Mouse (Mus musculus) macrophage (primary cell): Measurements from ENCODE around the gene Gsc. TPM values are rescaled to one million over a fixed set of nuclear protein-coding genes. Genes with fewer than 3 reads are reported as not detected.
"Not testable (repeated sequence)": the region's sequence is repeated elsewhere in the genome, so short reads cannot be mapped to it uniquely, and the experiment has no call there.

Experiments used
- H3K27ac ChIP-seq: fragments of 350-480 bp; formaldehyde crosslinking; 2 replicates; pipeline ENCODE4 v1.9.0; 2021
- H3K36me3 ChIP-seq: fragments of 350-480 bp; formaldehyde crosslinking; 2 replicates; pipeline ENCODE4 v1.9.0; 2021; ENCODE audit errors: inconsistent target
- H3K4me3 ChIP-seq: fragments of 350-480 bp; formaldehyde crosslinking; 2 replicates; pipeline ENCODE4 v1.9.0; 2021; ENCODE audit errors: inconsistent target
- H3K79me2 ChIP-seq: fragments of 350-480 bp; formaldehyde crosslinking; 2 replicates; pipeline ENCODE4 v1.9.0; 2021; ENCODE audit errors: inconsistent target
- WGBS: methylation state at CpG from one replicate; pipeline ENCODE4 v1.1.7; 2026; ENCODE audit warnings: inconsistent platforms; ENCODE audit not compliant: missing documents; 5-methylcytosine and 5-hydroxymethylcytosine counted together
- polyA plus RNA-seq: library from polyadenylated mRNA; stranded (reverse); fragments of 250-400 nt; gene quantifications from 3 replicates; pipeline ENCODE4 v1.2.4, GENCODE M21; 2018; ENCODE audit warnings: inconsistent platforms

Gsc gene
- polyA plus RNA-seq, 1 experiment from 2014 or later, result not detected

DNA sequence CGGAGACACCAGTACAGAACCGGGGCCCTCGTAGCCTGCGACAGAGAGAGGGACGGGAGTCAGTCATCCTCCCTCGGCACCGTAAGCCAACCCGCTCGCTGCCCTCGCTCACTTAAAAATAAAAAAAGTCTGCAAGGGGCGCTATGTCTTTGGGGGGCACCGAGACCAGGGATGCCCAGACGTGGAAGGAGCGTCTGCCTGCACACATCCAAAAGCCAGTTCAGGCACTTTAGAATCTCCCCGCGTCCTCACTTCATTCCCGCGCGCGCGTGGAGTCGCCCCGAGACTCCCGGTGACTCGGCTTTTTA, 958 bp downstream of the Gsc start:
- no peak overlapping the region for H3K27ac ChIP-seq
- H3K36me3 ChIP-seq, result no peaks in the 10 kb centered on the region
- WGBS, result 2% methylated on average over 24 of the region's 25 CpGs
- no peaks in the 10 kb centered on the region for H3K79me2 ChIP-seq
- no peak overlapping the region for H3K4me3 ChIP-seq

GRCm38 (mm10) chr12:104471351-104472217, 1.5 kb downstream of the Gsc start:
- no peaks in the 10 kb centered on the region for H3K36me3 ChIP-seq
- H3K27ac ChIP-seq, result no peak overlapping the region
- no peaks in the 10 kb centered on the region for H3K79me2 ChIP-seq
- WGBS, result 2% methylated on average over 53 of the region's 57 CpGs
- no peak overlapping the region for H3K4me3 ChIP-seq

- H3K36me3 ChIP-seq, result no peaks in the 10 kb centered on the region
- H3K4me3 ChIP-seq, result no peak overlapping the region
- H3K79me2 ChIP-seq, result no peaks in the 10 kb centered on the region
- no peak overlapping the region for H3K27ac ChIP-seq
- 21% methylated on average over 6 of the region's 6 CpGs for WGBS
Measured at GRCm38 (mm10) chr12:104470646-104471045, 2.5 kb downstream of the Gsc start.

GRCm38 (mm10) chr12:104468783-104469182, 4.3 kb downstream of the Gsc start:
- 24% methylated on average over 4 of the region's 4 CpGs for WGBS
- no peak overlapping the region for H3K4me3 ChIP-seq

GRCm38 (mm10) chr12:104467372-104467771, 5.8 kb downstream of the Gsc start:
- Histone ChIP-seq H3K36me3 (no peaks in the 10 kb centered on the region), H3K27ac (no peak overlapping the region), H3K4me3 (no peak overlapping the region), H3K79me2 (no peaks in the 10 kb centered on the region)
- WGBS, result 60% methylated on average over 6 of the region's 6 CpGs

More at GRCm38 (mm10) chr12:104468783-104469182, 4.3 kb downstream of the Gsc start:
- no peaks in the 10 kb centered on the region for H3K36me3 ChIP-seq
- H3K27ac ChIP-seq, result no peak overlapping the region
- H3K79me2 ChIP-seq, result no peaks in the 10 kb centered on the region

- no peaks in the 10 kb centered on the region for H3K79me2 ChIP-seq
- 44% methylated on average over 7 of the region's 7 CpGs for WGBS
Measured at GRCm38 (mm10) chr12:104466930-104467329, 6.2 kb downstream of the Gsc start.

GRCm38 (mm10) chr12:104461372-104461771, 11.8 kb downstream of the Gsc start:
- no peak overlapping the region for H3K4me3 ChIP-seq
- H3K79me2 ChIP-seq, result no peaks in the 10 kb centered on the region
- no peak overlapping the region for H3K27ac ChIP-seq
- WGBS, result 54% methylated on average over 8 of the region's 8 CpGs
- no peaks in the 10 kb centered on the region for H3K36me3 ChIP-seq

More at GRCm38 (mm10) chr12:104466930-104467329, 6.2 kb downstream of the Gsc start:
- H3K4me3 ChIP-seq, result no peak overlapping the region
- no peak overlapping the region for H3K27ac ChIP-seq
- H3K36me3 ChIP-seq, result no peaks in the 10 kb centered on the region

DNA sequence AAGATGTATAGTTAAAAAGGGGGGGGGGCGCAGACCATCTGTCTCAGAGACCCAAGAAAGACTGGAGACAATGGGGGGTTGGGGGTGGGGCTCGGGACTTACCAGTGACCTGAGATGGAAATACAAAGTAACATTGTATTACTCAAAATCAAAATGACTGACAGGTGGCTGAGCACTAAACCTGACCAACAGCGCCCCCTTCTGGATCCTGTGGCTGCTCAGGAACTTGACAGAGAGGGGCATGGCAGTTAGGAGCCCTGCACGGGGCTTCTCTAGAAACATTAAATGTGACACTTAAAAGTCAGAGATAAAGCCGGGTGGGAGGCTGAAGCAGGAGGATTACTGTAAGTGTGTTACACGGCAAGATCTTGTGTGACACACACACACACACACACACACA, 13.8 kb downstream of the Gsc start:
- no peaks in the 10 kb centered on the region for H3K79me2 ChIP-seq
- 58% methylated on average over 5 of the region's 6 CpGs for WGBS
- H3K36me3 ChIP-seq, result no peaks in the 10 kb centered on the region
- no peak overlapping the region for H3K4me3 ChIP-seq
- no peak overlapping the region for H3K27ac ChIP-seq

GRCm38 (mm10) chr12:104453002-104453401, 20.1 kb downstream of the Gsc start:
- Histone ChIP-seq H3K27ac (no peak overlapping the region), H3K4me3 (no peak overlapping the region)
- 62% methylated on average over 1 of the region's 1 CpGs for WGBS

DNA sequence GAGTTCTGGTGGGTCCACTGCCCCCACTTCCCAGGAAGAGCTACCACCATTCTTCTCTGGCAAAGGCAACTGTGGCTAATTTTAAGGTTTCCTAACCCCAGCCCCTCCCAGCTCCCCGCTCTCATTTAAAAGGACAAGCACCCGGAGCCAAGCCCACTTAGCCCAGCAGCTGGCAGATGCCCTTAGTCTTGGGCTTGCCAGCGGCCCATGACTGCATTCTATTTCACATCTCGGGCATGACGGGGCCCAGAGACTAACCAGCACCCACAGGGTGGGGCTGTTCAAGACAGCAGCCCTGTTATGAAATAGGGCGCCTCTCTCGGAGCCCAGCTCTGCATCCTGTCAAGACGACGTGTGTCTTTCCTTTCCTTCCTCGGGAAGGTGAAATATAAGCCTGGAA, 22.9 kb downstream of the Gsc start:
- Histone ChIP-seq H3K79me2 (no peaks in the 10 kb centered on the region), H3K4me3 (no peak overlapping the region), H3K36me3 (no peaks in the 10 kb centered on the region), H3K27ac (no peak overlapping the region)
- 81% methylated on average over 10 of the region's 10 CpGs for WGBS

More at GRCm38 (mm10) chr12:104453002-104453401, 20.1 kb downstream of the Gsc start:
- no peaks in the 10 kb centered on the region for H3K36me3 ChIP-seq
- H3K79me2 ChIP-seq, result no peaks in the 10 kb centered on the region

DNA sequence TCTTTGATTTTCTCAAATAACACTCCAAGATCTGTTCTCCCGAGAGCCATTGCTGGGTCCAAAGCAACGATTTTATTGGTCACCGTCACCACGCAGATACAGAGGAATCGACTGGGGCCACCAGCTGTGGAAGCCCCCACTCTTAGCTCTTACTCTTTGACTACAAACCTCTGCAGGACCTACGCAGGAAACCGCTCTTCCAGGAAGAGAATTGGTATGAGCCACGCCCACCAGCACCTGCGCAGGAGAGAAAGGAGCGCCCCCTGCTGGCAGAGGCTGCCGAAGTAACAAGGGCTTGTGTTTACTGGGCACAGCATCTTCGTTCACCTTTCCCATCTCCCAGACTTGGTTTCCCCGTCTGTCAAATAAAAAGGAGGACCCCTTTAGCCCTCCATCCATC, 25.0 kb downstream of the Gsc start:
- Histone ChIP-seq H3K36me3 (no peaks in the 10 kb centered on the region), H3K4me3 (no peak overlapping the region), H3K79me2 (no peaks in the 10 kb centered on the region), H3K27ac (no peak overlapping the region)
- 45% methylated on average over 13 of the region's 13 CpGs for WGBS

DNA sequence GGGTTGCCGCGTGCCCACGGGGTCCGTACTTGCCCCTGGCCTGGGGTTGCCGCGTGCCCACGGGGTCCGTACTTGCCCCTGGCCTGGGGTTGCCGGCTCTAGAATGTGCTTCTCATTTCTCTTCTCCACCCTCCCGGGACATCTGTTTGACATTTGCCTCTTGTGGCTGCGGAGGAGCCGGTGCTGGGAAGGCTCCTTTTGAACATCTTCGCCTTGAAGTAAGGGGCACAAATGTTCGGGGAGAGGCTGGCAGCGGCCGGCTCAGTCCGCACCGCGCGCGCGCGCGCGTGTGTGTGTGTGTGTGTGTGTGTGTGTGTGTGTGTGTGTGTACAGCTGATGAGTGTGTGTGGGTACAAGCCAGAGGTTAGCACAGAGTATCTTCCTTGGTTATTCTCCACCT, 26.1 kb downstream of the Gsc start:
- not testable (repeated sequence) for H3K36me3 ChIP-seq, H3K79me2 ChIP-seq
- 89% methylated on average over 23 of the region's 25 CpGs for WGBS

DNA sequence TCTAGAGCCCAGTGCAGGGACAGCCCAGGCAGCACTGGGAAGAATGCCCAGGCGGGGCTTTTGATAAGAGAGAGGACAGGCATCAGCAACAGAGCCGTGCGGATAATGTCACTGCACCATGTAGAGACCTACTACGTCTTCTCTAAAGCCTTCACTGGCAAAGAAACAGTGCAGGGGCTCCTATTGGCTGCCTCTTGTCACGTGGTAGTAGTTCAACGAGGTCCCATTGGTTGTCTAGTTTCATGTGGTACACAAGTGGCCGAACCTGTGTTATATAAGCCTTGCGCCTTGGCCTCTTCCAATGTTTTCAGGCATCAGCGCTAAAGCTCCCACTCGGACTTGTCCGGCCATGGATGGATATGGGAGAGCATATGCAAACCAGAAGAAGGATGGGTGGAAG, 29.4 kb downstream of the Gsc start:
- Histone ChIP-seq H3K4me3 (no peak overlapping the region), H3K79me2 (no peaks in the 10 kb centered on the region), H3K27ac (no peak overlapping the region), H3K36me3 (no peaks in the 10 kb centered on the region)
- WGBS, result 86% methylated on average over 11 of the region's 11 CpGs

More for the DNA sequence above, 26.1 kb downstream of the Gsc start:
- H3K27ac ChIP-seq, H3K4me3 ChIP-seq: not testable (repeated sequence)

DNA sequence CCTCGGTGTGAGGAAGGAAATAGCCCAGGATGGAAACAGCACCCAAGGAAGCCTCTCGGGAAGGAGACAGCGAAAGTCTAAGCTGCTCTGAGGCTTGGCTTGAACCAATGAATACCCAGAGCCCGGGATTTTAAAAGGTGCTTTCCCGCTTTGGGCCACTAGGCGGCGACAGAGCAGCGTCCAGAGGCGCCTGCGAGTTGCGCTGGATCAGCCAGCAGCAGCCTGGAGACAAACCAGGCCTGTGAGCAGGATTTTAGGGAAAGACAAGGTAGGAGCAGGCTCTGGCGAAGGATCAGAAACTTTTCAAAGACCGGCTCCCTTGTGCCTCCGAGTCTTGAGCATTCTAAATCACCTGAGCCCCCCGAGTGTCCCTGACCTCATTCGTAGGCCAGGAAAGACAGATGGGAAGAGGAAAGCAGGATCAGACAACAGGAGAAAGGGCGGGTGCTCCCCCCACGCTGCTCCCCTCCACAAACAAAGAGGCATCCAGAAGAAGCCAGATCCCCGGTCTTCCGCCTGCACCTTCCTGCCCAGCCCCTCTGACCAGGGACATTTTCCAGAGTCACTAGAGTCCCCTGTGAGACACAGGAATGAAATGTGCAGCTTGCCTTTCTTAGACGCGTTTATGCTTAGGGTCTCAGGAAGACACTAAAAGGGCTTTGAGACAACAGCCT, 32.9 kb downstream of the Gsc start:
- no peak overlapping the region for H3K4me3 ChIP-seq
- 23% methylated on average over 22 of the region's 22 CpGs for WGBS
- H3K79me2 ChIP-seq, result no peaks in the 10 kb centered on the region
- no peak overlapping the region for H3K27ac ChIP-seq
- H3K36me3 ChIP-seq, result no peaks in the 10 kb centered on the region

GRCm38 (mm10) chr12:104433951-104434735, 39.0 kb downstream of the Gsc start:
- H3K79me2 ChIP-seq, result no peaks in the 10 kb centered on the region
- H3K36me3 ChIP-seq, result no peaks in the 10 kb centered on the region
- H3K27ac ChIP-seq, result no peak overlapping the region
- 91% methylated on average over 20 of the region's 20 CpGs for WGBS
- no peak overlapping the region for H3K4me3 ChIP-seq
